Mouse (Mus musculus) embryonic facial prominence, embryonic 14.5 days (tissue): Measurements from ENCODE around the gene Smg9. TPM values are rescaled to one million over a fixed set of nuclear protein-coding genes. Genes with fewer than 3 reads are reported as not detected.

Experiments
- ATAC-seq: fragments of 200-750 bp; cut with Nextera tagmentation; 2 replicates; pipeline ENCODE4 v1.8.0; 2017; ENCODE audit warnings: low read depth, moderate number of reproducible peaks, moderate TSS enrichment
- DNase-seq: peaks from one replicate; pipeline ENCODE4 v3.0.0-alpha.2; 2015; ENCODE audit warnings: low spot score
- H3K27ac ChIP-seq: fragments of 300-500 bp; sonication (generic); replicated peaks from 2 replicates; pipeline ENCODE4 v1.5.1; 2014; ENCODE audit warnings: low read depth, mild to moderate bottlenecking, low read length, moderate library complexity
- H3K27me3 ChIP-seq: fragments of 300-500 bp; sonication (generic); replicated peaks from 2 replicates; pipeline ENCODE4 v1.6.1; 2014; ENCODE audit warnings: low read length; ENCODE audit not compliant: control insufficient read depth, insufficient read depth
- H3K36me3 ChIP-seq: fragments of 300-500 bp; sonication (generic); 2 replicates; pipeline ENCODE4 v1.6.1; 2014; ENCODE audit warnings: low read length, mixed read lengths; ENCODE audit not compliant: control insufficient read depth, insufficient read depth
- H3K4me1 ChIP-seq: fragments of 300-500 bp; sonication (generic); 2 replicates; pipeline ENCODE4 v1.6.1; 2014; ENCODE audit warnings: antibody characterized with exemption, low read length; ENCODE audit not compliant: control insufficient read depth, insufficient read depth
- H3K4me2 ChIP-seq: fragments of 300-500 bp; sonication (generic); 2 replicates; pipeline ENCODE4 v1.6.1; 2014; ENCODE audit warnings: low read depth, mild to moderate bottlenecking, low read length, moderate library complexity, mixed read lengths
- H3K4me3 ChIP-seq: fragments of 300-500 bp; sonication (generic); 2 replicates; pipeline ENCODE4 v1.5.1; 2014; ENCODE audit warnings: low read depth, mild to moderate bottlenecking, low read length
- H3K9ac ChIP-seq: fragments of 300-500 bp; sonication (generic); 2 replicates; pipeline ENCODE4 v1.6.1; 2014; ENCODE audit warnings: low read depth, mild to moderate bottlenecking, low read length, moderate library complexity, mixed read lengths
- H3K9me3 ChIP-seq: fragments of 300-500 bp; sonication (generic); 2 replicates; pipeline ENCODE4 v1.6.1; 2016; ENCODE audit warnings: low read length; ENCODE audit not compliant: control insufficient read depth
- WGBS: fragments of 180-500 bp; shearing (Covaris S2); extraction: QIAGEN DNeasy Blood & Tissue Kit; methylation state at CpG from one replicate; pipeline ENCODE4 v1.1.7; 2014; 5-methylcytosine and 5-hydroxymethylcytosine counted together
- polyA plus RNA-seq: library from polyadenylated mRNA; unstranded; fragments of >200 nt; fragmentation: Nextera tagmentation; extraction: Ambion mirVana; gene quantifications from 2 replicates; pipeline ENCODE4 v1.2.1, GENCODE M21; 2014

The Smg9 gene
- polyA plus RNA-seq, 1 experiment from 2014 or later, result 17.6 TPM

DNA sequence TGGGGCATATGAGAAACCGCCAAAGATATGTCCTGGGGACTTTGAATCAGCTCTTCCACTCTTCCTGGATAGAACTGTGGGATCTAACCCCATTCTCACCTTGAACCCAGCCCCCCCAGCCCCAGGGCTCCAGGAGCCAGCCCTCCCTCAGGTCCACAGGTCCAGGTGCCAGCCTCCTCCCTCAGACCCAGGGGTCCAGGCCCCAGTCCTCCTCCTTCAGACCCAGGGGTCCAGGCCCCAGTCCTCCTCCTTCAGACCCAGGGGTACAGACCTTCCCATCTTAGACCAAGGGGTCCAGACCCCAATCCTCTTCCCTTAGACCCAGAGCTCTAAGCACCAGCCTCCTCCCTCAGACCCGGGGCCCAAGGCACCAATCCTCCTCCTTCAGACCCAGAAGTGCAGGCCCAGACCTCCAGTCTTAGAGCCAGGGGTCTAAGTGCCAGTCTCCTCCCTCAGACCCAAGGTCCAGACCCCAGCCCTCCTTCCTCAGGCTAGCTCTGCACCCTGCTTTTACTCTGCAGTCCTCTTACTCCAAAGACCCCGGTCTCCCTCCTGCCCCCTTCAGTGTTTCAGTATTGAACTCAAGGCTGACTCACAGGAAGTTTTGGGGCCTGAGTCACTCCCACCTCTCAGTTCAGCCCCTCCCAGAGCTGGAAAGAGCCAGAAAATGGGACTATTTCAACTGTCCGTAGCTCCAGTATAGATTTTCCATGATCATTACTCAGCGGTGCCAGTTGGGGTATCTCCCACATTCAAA lies 34.0 kb upstream of the Smg9 start:
- DNase-seq, result no peak
- Histone ChIP-seq H3K9me3 (no peaks in the 10 kb centered on the region), H3K27me3 (no peaks in the 10 kb centered on the region), H3K36me3 (no peaks in the 10 kb centered on the region), H3K27ac (no peak overlapping the region), H3K4me2 (no peak overlapping the region), H3K4me3 (no peak overlapping the region), H3K4me1 (no peaks in the 10 kb centered on the region; the same call in 1 of the 2 replicates), H3K9ac (no peak overlapping the region)
- 0 out of 2 replicates have a peak, but pooled peaks have one; percentile 5 for ATAC-seq
- WGBS, result 62% methylated on average over 5 of the region's 5 CpGs

DNA sequence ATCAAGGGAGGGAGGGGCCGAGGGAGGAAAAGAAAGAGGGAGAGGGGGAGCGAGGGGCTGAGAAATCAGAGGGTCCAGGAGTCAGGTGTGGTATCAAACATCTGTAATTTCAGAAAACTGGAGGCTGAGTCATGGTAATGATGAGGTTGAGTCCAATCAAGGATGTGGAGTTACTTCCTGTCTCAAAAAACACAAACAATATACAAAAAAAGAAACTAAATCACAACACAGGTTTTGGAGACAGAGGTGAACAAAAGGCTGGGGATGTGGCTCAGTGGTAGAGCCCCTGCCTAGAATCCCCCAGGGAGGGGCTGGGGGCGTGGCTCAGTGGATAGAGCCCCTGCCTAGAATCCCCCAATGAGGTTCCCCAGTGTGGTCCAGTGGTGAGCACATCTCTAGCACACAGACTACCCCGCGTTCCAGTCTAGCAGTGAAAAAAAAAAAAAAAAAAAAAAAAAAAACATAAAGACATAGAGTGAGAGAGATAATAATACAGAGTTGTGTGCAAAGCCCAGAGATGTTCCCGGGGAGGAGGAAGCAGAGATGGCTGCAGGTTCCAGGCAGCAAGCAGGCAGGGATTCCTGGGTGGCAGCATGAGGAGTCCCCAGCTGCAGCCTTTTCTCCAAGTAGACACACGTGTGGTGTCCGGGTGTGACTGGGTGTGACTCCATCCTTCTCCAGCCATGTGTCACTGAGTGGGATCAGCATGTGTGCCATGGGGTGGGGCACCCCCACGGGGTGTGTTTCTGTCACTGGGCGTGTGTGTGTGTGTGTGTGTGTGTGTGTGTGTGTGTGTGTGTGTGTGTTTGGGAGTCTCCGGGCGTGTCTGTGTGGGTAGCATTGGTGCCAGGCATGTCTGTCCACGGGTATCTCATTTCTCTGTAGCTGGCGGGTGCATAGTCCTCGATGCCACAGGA lies 32.4 kb upstream of the Smg9 start:
- no peaks in the 10 kb centered on the region for H3K9me3 ChIP-seq
- no peak for DNase-seq
- no peak overlapping the region for H3K4me3 ChIP-seq
- H3K4me2 ChIP-seq, result no peak overlapping the region
- no peaks in the 10 kb centered on the region for H3K27me3 ChIP-seq
- 68% methylated on average over 15 of the region's 15 CpGs for WGBS
- no peak overlapping the region for H3K27ac ChIP-seq
- no peak overlapping the region for H3K9ac ChIP-seq
- no peaks in the 10 kb centered on the region; the same call in 1 of the 2 replicates for H3K4me1 ChIP-seq
- H3K36me3 ChIP-seq, result no peaks in the 10 kb centered on the region
- no peak for ATAC-seq

DNA sequence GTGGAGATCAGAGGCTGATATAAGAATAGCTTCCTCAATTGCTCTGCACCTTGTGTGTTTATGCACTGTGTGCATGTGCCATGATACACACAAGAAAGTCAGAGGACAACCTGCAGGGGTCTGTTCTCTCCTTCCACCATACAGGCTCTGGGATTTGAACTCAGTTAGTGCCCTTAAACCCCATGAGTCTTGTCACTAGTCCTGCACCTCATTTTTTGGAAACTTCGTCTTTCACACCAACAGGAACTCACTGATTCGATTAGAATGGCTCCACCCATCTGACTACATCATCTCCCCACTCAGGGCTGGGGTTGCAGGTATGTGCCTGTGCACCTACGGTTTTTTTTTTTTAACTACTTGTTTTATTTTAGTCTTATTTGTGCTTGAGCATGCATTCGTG lies 31.2 kb upstream of the Smg9 start:
- no peak for DNase-seq
- 62% methylated on average over 4 of the region's 4 CpGs for WGBS
- no peaks in the 10 kb centered on the region for H3K27me3 ChIP-seq
- no peaks in the 10 kb centered on the region for H3K36me3 ChIP-seq
- no peak for ATAC-seq
- no peak overlapping the region for H3K27ac ChIP-seq
- H3K4me3 ChIP-seq, result no peak overlapping the region
- H3K4me1 ChIP-seq, result no peaks in the 10 kb centered on the region; the same call in 1 of the 2 replicates
- no peaks in the 10 kb centered on the region for H3K9me3 ChIP-seq
- H3K4me2 ChIP-seq, result no peak overlapping the region
- no peak overlapping the region for H3K9ac ChIP-seq

DNA sequence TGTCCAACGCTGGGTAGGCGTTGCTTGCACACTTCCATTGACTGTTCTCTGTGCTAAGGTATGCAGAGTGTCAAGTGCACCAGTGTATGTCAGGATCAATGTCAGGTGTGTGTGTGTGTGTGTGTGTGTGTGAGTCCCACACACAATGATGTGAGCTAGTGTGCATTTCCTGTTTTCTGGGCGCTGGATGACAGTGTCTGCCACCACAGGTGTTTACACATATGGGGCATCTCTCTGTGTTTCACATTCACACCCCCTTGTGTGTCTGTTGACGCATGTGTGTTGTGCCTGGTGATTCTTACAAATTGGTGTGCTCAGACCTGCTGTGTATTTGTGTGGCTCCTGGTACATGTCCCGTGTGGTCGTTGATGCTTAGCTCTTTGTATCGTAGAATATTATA lies 30.5 kb upstream of the Smg9 start:
- Histone ChIP-seq H3K9ac (no peak overlapping the region), H3K4me1 (no peaks in the 10 kb centered on the region; the same call in 1 of the 2 replicates), H3K36me3 (no peaks in the 10 kb centered on the region), H3K9me3 (no peaks in the 10 kb centered on the region), H3K27ac (no peak overlapping the region), H3K27me3 (no peaks in the 10 kb centered on the region), H3K4me3 (no peak overlapping the region), H3K4me2 (no peak overlapping the region)
- DNase-seq, result no peak
- 84% methylated on average over 7 of the region's 7 CpGs for WGBS
- ATAC-seq, result no peak

DNA sequence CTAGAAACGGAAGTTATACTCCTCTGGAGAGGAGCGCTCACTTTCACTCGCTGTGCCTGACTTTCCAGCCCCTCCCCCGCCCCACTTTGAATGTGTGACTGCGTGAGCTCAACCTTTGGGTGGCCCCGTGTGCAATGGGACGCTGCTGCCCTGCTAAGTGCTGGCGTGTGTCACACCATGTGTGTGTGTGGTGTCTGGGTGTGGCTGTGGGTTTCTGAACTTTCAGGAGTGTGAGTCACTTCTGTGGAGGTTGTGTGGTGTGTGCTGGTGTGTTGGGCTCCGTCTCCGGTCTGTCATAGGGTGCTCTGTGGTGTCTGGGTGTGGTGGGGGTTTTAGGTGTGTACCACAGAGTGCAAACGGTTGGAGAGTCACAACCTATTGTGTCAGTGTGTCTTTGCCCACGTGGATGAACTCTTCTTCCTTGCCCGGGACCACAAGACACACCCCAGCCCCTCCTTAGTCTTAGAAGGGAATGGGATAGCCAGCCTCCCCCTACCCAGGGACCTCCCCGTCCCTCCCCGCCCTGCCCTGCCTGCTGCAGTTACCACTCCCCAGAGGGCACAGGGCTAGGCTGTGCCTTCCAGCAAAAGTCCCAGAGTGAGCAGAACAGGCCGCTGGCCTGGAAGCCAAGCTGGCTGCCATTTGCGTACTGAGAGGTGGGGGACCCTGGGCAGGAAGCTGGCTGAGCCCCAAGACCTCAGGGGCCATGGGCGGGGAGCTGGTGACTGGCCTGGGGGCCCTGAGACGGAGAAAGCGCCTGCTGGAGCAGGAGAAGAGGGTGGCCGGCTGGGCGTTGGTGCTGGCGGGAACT lies 29.5 kb upstream of the Smg9 start, which contains the start of gene Kcnn4:
TSS of gene Kcnn4 (plus strand) at position 533 of the 811 bp plus-strand sequence.
- H3K9ac ChIP-seq, result peak within 1 kb of the TSS; percentile 25; the same call in 1 of the 2 replicates
- H3K36me3 ChIP-seq, result no peaks in the 10 kb centered on the region
- ATAC-seq (no peak), DNase-seq (no peak)
- no peaks in the 10 kb centered on the region; the same call in 1 of the 2 replicates for H3K4me1 ChIP-seq
- WGBS, result 32% methylated on average over 23 of the region's 23 CpGs
- H3K27me3 ChIP-seq, result no peaks in the 10 kb centered on the region
- H3K4me2 ChIP-seq, result 0 out of 2 replicates have a peak within 1 kb of the TSS, but pooled peaks have one; percentile 12
- H3K9me3 ChIP-seq, result no peaks in the 10 kb centered on the region
- H3K4me3 ChIP-seq, result no peak within 1 kb of the TSS
- no peak within 1 kb of the TSS for H3K27ac ChIP-seq

DNA sequence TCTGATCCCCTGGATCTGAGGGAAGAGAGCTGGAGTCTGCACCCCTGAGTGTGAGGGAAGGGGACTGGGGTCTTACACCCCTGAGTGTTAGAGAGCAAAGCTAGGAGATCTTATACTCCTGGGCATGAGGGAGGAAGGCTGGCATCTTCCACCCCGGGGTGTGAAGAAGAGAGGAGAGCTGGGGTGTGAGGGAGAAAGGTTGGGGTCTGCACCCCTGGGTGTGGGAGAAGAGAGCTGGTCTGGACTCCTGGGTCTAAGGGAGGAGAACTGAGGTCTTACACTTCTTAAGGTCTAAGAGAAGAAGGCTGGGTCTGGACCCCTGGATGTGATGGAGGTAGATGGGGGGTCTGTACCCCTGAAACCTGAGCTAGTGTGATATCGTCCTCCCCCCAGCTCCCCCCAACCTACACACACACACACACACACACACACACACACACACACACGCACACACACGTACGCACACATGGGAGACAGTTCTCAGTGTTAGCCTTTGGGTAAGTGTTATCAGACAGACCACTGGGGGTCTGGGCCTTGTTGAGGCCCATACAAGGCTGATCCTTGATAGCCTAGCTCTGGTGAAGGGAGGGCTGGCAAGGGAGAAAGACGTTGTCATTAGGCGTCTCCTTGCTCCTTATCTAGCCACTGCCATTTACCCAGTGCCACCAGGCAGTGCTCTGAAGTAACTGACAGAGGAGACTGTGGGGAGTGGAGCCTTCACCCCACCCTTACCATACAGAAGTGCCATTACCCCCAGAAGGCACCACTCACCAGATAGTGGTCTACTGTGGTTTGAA lies 28.2 kb upstream of the Smg9 start:
- Histone ChIP-seq H3K36me3 (no peaks in the 10 kb centered on the region), H3K27me3 (no peaks in the 10 kb centered on the region), H3K4me1 (no peaks in the 10 kb centered on the region; the same call in 1 of the 2 replicates), H3K9me3 (no peaks in the 10 kb centered on the region), H3K9ac (no peak overlapping the region), H3K27ac (no peak overlapping the region), H3K4me3 (no peak overlapping the region), H3K4me2 (no peak overlapping the region)
- WGBS, result 80% methylated on average over 7 of the region's 7 CpGs
- DNase-seq (no peak), ATAC-seq (no peak)

DNA sequence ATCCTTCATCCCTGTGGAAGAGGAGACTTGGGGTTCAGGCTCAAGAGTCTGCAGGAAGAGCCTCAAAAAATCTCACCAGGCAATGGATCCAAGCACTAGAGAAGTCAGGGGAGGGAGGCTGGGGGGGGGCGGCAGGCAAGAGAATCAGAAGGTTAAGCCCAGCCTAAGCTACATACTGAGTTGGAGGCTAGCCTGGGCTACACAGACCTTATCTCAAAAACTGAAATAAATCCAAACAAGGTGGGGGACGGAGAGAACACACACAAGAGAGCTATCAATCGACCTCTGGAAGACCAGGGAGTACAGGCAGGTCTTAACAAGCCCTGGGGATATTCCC lies 27.6 kb upstream of the Smg9 start:
- H3K4me1 ChIP-seq, result peaks cover 2% of the 10 kb centered on the region; the same call in 1 of the 2 replicates
- 67% methylated on average over 3 of the region's 3 CpGs for WGBS
- H3K9ac ChIP-seq, result no peak overlapping the region
- H3K27ac ChIP-seq, result no peak overlapping the region
- no peak overlapping the region for H3K4me3 ChIP-seq
- no peaks in the 10 kb centered on the region for H3K27me3 ChIP-seq
- H3K36me3 ChIP-seq, result no peaks in the 10 kb centered on the region
- no peak for ATAC-seq
- H3K9me3 ChIP-seq, result no peaks in the 10 kb centered on the region
- no peak for DNase-seq
- H3K4me2 ChIP-seq, result no peak overlapping the region
